Mouse (Mus musculus) lung, postnatal 25 days (tissue): ENCODE measurements at regions not wholly inside any gene's neighbourhood (a gene's known extent, or its start where the extent isn't known, plus 50 kb on each side); places are given as distances from the start of the nearest gene placed in this dataset.
A peak's percentile ranks its signal among the peaks of the same experiment; 100 is the strongest.

ENCODE experiments used
- DNase-seq: peaks from one replicate; pipeline ENCODE4 v3.0.0; 2022; ENCODE audit warnings: low spot score

- peak; percentile 67 for DNase-seq
These were observed 56.5 kb upstream of the Tarsl2 start for GRCm38 (mm10) chr7:65588197-65588596.

DNA sequence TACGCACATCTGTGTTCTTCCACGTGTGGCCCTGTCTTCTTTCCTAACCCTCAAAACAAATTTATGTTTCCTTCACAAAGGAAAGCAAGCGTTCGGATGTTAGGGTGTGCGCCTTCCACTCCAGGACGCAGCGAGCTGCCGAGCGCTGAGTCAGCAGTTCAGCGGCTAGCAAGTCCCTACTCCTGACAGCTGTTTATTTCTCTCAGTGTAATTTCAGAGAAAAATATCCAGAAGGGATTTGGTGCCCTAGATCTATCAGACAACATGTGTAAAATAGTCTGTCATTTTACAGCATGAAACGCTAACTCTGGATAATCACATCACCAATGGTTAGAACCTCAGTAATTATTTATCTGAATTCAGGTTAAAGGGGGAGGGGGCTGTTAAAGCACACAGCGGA lies 58.3 kb upstream of the Tarsl2 start:
- no peak for DNase-seq

DNA sequence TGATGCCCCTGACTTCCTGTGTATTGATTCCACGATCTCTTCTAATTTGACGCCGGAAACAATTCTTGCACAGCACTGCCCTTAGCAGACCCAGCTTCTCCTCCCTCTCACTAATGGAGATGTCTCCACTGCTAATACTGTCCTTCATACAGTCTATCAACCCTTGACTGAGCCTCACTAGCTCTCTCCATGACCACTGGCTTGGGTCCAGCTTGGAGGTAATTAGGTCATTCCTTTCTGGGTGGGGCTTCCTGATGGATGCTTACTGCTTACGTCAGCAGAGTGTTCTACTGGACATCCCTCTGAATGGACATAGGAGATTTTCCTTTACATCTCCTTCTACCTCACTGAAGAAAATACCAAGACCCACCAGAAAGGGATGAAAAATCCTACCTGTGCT lies 57.7 kb upstream of the Tjp1 start:
- DNase-seq, result no peak

DNA sequence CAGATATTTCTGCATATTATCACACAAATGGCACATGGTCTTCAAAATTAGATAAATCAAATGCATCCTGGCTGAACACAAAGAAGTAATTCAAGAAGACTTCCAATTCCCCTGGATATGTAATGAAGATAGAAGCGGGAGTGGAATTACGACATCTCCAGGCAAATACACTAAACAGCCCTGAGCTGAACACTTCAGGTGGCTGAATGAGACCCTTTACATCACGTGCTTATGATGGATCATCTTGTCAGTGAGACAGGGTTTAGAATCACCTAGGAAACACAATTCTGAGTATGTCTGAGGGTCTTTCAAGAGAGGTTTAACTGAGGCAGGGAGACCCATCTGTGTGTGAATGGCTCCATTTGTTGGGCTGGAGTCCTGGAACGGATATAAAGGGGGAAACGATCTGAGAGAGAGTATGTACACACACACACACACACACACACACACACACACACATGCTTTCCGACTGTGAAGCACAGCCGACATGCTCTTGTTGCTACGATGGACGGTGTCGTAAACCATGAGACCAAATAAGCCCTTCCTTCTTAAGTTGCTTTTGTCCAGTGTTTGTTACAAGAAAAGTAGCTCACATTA lies 53.5 kb upstream of the Tjp1 start:
- DNase-seq, result no peak
